Mouse (Mus musculus) olfactory bulb, adult 2 months (tissue): ENCODE measurements around the gene Uggt2.

Experiments
- CTCF ChIP-seq: fragments of 200-500 bp; IDR thresholded peaks from 2 replicates; pipeline ENCODE4 v1.5.1; 2012; ENCODE audit warnings: low read depth, mild to moderate bottlenecking, low read length, moderate library complexity; ENCODE audit not compliant: insufficient read depth
- POLR2A ChIP-seq: fragments of 200-500 bp; IDR thresholded peaks from 2 replicates; pipeline ENCODE4 v1.6.1; 2012; ENCODE audit warnings: mild to moderate bottlenecking, low read depth, low read length, moderate library complexity; ENCODE audit not compliant: insufficient read depth

GRCm38 (mm10) chr14:119052969-119053368, 46.3 kb downstream of the Uggt2 start:
- TF ChIP-seq POLR2A (no peak), CTCF (no peak)
